Mouse (Mus musculus): ENCODE data around the gene Gm9970. TPM values are rescaled to one million over a fixed set of nuclear protein-coding genes. Genes with fewer than 3 reads are reported as not detected.

The Gm9970 gene
- not detected for total RNA-seq (2021)

DNA sequence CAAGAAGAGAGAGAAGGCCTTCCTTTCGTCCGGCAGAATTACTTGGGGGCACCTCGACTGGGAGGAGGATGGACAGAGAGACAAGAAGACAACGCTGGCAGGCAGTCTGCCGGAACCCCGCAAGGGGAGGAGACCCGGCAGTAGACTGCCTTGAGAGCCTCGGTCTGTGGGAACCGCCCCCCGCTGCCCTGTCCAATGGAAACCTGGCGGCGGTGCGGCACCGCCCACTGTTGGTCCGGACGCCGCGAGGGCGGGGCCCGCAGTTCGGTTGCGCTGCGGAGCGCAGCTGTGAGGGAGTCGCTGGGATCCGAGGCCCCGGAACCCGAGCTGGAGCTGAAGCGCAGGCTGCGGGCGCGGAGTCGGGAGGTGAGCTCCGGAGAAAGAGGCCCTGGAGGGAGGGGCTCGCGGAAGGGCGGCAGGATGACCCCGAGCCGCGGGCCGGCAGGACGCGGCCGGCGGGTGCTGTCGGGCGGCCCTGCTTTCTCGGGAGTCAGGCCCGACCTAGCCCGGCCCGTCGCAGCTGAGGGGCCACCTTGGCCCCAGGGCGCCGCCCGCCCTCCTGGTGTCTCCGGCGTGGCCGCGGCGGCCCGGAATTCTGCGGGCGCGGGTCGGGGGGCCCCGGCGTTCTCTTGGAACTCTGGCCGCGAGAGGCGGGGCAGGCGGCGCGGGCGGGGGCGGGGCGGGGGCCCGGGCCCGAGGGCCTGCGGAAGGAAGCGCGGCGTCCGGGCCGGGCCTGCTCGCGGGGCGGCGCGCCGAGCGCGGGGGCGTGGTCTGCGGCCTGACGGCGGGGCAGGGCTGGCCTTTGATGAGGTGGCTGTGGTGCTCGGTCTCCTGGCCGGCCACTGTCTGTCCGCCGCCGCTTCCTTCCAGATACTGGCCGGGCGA, at the start of gene Gm9970, which contains the start of gene Nrbp1:
Gene Gm9970 (minus strand): TSS at position 596 of the 885 bp plus-strand sequence.
Gene Nrbp1 (plus strand): TSS at position 228 of the 885 bp plus-strand sequence.
- peak; percentile 94 to 95 for DNase-seq

GRCm38 (mm10) chr5:31289626-31290230, 48.7 kb upstream of the Gm9970 start:
- no peak for DNase-seq

DNA sequence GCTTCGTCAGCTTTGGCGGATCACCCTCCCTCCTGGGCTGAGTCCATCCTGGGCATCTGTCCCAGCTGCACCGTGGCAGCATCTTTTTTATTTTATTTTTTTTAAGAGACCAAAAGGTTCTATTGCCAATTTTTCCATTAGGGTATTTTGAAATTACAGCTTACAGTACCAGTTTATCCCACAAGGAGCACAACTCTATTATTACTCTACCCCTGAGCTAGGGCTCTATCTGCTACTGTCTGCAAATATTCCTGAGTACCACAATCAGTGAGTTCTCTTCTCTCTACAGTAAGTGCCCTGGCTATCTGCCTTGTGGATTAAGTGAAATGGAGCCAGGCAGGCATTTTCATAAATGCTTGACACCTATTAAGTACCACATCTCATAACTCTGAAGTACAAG, 47.6 kb upstream of the Gm9970 start:
- DNase-seq: no peak

GRCm38 (mm10) chr5:31288225-31288624, 47.2 kb upstream of the Gm9970 start:
- DNase-seq: no peak

GRCm38 (mm10) chr5:31279245-31279988, 38.4 kb upstream of the Gm9970 start:
- no peak for DNase-seq

DNA sequence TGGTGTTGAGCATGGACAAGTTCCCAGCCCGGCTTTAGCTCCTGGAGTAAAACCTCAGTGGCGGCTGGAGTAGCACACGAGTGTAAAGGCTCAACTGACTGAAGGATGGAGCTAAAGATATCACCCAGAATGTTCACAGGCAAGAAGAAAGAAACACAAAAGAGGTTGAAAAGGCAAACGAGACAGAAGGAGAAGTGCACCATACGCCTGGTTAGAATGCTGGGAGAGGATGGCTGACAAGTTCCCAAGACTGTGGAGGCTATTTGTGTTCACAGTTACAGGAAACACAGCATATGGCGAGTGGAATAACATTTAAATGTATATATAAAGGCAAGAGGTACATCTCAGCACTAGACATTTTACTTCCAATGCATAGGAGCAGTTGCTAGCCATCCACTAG, 32.0 kb upstream of the Gm9970 start:
- DNase-seq: no peak

- no peak for DNase-seq
These were observed 26.7 kb upstream of the Gm9970 start for GRCm38 (mm10) chr5:31267686-31268085.

DNA sequence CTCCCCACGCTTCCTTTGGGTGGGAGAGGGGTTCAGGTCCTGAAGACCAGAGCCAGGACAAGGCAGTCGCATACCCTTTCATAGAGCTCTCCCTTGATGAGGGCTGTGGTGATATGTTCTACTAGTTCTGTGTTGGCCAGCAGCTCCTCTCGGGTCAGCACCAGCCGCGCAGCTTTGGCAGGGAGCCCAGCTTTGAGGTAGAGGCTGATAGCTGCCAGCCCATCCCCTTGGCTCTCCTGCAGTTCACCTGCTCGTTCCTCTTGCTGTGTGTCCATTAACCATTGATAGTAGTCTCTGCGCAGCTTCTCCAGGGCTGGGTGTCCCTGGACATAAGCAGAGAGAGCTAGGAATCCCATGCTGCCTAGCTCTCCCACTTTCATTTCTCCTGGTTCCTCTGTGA, 25.1 kb upstream of the Gm9970 start:
- DNase-seq: no peak

GRCm38 (mm10) chr5:31257616-31258015, 16.6 kb upstream of the Gm9970 start:
- DNase-seq: no peak

- DNase-seq: no peak
These were observed 14.9 kb upstream of the Gm9970 start for GRCm38 (mm10) chr5:31255971-31256370.

GRCm38 (mm10) chr5:31255381-31255780, 14.3 kb upstream of the Gm9970 start:
- no peak for DNase-seq

DNA sequence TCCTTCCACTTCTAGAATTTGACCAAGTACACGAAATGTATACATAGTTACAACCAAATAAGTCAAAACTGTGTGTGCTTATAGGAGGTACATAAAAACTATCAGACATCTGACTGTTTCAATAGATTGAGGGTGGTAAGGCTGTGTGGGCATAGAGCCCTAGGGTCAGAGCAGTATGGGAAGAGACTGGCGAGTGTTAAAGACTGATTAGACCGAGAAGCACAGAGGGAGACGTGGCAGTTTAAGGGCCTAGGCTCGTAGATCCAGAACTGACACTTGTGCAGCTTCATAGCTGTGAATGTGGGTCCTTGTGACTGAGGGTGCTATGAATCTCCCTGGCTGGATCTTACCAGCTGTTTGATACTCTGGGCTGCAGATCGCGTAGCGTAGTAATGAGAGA, 13.9 kb upstream of the Gm9970 start:
- DNase-seq: no peak

DNA sequence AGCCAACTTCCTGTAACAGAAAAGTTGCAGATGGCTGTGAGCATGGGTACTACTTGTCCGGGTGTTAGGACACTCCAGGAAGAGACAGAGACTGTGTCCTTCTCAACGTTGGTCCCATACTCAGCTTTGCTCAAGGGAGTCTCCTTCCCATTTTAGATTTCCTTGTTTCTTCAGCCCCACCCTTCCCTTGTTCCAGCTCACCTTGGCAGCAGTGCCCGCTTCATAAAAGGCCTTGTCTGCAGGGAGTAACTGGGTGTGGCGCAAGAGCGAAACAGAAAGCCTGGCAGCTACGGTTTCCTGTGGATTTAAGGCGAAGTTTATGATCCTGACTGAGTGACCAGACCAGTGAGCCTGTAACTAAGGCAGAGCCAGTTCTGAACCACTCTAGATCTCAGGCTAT, 13.4 kb upstream of the Gm9970 start:
- no peak for DNase-seq

GRCm38 (mm10) chr5:31253806-31254205, 12.8 kb upstream of the Gm9970 start:
- DNase-seq: no peak

DNA sequence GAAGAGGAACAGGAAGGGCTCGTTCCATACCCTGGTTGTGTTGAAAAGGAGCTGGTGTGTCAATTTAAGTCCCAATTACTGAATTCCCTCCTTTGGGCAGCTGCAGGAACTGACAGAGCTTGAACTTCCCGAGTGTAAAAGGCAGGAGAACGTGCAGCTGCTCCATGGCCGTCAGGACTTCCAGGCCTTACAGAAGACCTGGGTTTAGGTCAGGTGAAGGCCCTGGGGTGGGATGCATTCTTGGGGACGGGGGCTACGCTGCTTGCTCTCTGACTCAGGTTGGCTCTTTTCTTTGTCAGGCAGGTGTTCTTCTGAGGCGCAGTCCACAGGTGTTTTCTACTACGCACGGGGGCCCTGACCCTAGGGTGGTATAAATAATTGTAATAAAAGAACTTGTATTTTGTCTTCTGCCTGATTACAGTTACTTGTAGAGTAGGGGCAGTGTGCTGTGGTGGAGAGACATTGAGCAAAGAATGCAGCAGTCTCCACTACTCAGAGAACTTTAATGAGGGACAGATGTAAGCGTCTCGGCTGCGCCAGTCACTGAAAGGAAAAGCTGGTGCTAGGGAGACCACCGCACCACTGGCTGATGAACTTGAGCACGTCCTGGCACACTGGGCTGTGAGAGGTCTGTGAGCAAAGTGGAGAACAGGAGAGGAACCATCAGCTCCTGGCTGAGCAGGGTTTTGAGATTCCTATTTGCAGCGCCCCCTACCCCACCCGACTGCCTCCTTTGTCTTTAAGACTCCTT, 11.9 kb upstream of the Gm9970 start:
- DNase-seq: no peak

GRCm38 (mm10) chr5:31252151-31252550, 11.1 kb upstream of the Gm9970 start:
- DNase-seq: no peak

DNA sequence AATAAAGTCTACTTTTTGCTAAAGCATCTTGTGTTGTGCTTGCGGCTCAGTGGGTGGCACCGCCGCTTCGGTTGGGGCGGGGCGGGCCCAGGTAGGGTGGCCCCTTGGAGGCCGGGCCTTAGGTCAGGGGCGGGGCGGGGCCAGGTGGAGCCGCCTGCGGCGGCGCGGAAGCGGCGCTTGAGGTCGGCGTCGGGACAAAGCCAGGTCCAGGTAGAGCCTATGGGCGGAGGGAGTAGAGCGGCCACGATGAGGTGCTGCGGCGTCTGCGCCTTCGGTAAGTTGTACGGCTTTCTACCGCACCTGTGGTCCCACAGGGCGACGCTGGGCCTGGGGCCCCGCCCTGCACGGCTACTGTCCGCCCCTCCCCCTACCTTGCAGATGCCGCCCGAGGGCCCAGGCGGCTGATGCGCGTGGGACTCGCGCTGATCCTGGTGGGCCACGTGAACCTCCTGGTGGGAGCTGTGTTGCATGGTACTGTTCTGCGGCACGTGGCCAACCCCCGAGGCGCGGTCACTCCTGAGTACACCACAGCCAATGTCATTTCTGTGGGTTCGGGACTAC, 10.6 kb upstream of the Gm9970 start, which contains the start of gene Krtcap3:
Gene Krtcap3 (plus strand): TSS at position 151 of the 561 bp plus-strand sequence.
- no peak for DNase-seq

- DNase-seq: no peak
These were observed 9.7 kb upstream of the Gm9970 start for GRCm38 (mm10) chr5:31250716-31251115.

DNA sequence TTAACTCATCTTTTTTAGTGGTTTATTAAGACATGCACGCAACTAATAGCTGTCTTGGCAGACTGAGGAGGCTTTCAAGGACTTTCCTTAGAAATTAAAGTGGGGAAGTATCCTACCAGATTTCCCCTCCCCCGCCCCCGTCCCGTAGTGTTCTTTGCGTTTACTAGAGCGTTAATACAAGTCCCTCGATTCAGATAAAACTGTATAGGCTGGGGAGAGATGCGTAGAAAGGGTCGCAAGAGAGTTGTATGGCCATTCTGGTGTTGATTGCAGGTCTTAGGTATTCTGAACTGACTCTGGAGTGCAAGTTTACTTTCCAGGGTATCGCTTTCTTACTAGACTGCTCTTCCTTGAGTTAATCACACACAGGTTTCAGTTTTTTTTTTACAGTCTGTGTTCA, 1.2 kb upstream of the Gm9970 start:
- no peak for DNase-seq

- no peak for DNase-seq
These were observed 546 bp upstream of the Gm9970 start for GRCm38 (mm10) chr5:31241522-31242034.

DNA sequence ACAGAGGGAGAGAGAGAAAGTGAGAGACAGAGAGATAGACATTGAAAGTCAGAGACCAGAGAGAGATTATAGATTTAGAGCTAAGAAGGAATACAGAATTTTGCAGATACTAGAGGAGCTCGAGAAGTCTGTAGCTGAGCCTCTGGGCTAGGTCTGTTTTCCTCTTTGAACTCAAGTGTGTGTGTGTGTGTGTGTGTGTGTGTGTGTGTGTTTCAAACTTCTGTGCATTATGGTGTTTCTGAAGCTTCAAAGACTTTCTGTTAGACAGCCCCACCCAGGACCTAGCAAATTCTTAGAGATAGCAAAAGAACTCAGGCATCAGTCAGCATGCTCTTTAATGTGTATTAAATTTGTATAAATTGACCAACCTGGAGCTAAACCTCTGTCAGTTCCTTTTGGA, 14.4 kb downstream of the Gm9970 start:
- no peak for DNase-seq

DNA sequence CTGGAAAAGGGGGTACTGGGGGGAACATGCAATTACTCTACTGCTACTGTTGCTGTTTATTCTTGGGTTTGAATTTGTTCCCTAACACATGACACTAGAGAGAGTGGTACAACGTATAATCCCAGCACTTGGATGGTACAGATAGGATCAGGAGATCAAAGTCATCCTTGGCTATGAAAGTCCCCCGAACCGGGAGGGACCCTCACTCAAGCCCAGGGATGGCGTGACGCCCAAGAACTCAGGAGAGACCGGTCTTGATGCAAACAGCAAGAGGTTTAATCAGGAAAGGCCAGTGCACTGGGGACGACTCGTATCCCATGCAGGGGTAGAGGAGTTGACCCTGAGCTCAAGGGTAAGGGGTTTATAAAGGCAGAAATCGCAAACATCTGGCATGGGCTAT, 18.3 kb downstream of the Gm9970 start:
- DNase-seq: no peak
